Mouse (Mus musculus): ENCODE measurements around the gene Gm1673. TPM values are rescaled to one million over a fixed set of nuclear protein-coding genes. Genes with fewer than 3 reads are reported as not detected.

Gene Gm1673
- polyA plus RNA-seq, 1 experiment from 2014 or later: 607 TPM

DNA sequence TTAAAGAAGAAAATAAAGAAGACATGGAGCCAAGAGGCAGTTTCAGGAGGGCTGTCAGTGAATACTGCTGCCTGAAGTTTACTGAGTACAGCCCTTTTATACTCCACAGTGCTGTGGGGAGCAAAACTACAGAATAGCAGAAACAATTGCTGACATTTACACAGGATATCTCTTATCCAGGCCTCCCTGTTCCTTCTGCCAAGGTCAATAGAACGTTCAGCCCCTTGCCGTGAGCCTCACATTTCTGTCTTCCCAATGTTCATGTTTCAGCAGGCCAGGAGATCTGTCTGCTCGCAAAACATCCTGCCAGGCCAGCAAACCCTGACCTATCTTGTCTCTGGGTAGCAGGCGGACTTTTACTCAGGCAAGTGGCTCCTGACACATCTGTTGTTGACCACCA, 23.9 kb upstream of the Gm1673 start:
- Histone ChIP-seq H3K4me3 (no peak overlapping the region), H3K4me2 (no peak overlapping the region), H3K27ac (no peak overlapping the region), H3K9me3 (no peaks in the 10 kb centered on the region; the same call in 1 of the 2 replicates), H3K27me3 (no peaks in the 10 kb centered on the region), H3K9ac (no peak overlapping the region), H3K4me1 (replicated peaks) (no peaks in the 10 kb centered on the region), H3K36me3 (no peaks in the 10 kb centered on the region)
- WGBS: 80% methylated on average over 4 of the region's 4 CpGs
- no peak for ATAC-seq (ENCODE audit: low FRiP score)

DNA sequence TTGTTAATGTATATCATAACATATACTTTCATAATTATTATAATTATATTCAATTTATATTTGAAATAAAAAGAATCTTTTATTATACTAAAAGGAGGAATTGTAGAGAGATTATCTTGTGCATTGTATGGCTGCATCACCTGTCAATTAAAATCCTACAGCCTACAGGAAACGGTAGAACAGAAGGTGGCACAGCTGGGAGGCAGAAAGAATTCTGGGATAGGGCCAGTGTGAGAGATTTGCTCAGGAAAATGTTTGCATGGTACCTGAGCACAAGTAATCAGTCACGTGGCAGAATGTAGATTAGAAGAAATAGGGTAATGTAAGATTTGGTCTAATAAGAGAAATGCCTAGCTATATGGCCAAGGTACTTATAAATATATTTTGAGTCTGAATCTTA, 8.5 kb upstream of the Gm1673 start:
- no peak for ATAC-seq (ENCODE audit: low FRiP score)
- H3K9me3 ChIP-seq: no peaks in the 10 kb centered on the region
- H3K27me3 ChIP-seq: no peaks in the 10 kb centered on the region
- H3K27ac ChIP-seq: no peak overlapping the region
- no peaks in the 10 kb centered on the region for H3K4me1 ChIP-seq (replicated peaks)
- H3K9ac ChIP-seq: no peak overlapping the region
- no peak overlapping the region for H3K4me3 ChIP-seq
- WGBS: 67% methylated on average over 2 of the region's 2 CpGs
- no peak overlapping the region for H3K4me2 ChIP-seq
- H3K36me3 ChIP-seq: no peaks in the 10 kb centered on the region; the same call in 1 of the 2 replicates

- Histone ChIP-seq H3K4me2 (no peak overlapping the region), H3K36me3 (no peaks in the 10 kb centered on the region; the same call in 1 of the 2 replicates), H3K9ac (no peak overlapping the region), H3K27me3 (no peaks in the 10 kb centered on the region), H3K9me3 (no peaks in the 10 kb centered on the region), H3K27ac (no peak overlapping the region), H3K4me3 (no peak overlapping the region), H3K4me1 (replicated peaks) (no peaks in the 10 kb centered on the region)
- 40% methylated on average over 3 of the region's 3 CpGs for WGBS
- ATAC-seq (ENCODE audit: low FRiP score): no peak
These were observed 7.0 kb upstream of the Gm1673 start for GRCm38 (mm10) chr5:33976267-33976666.

DNA sequence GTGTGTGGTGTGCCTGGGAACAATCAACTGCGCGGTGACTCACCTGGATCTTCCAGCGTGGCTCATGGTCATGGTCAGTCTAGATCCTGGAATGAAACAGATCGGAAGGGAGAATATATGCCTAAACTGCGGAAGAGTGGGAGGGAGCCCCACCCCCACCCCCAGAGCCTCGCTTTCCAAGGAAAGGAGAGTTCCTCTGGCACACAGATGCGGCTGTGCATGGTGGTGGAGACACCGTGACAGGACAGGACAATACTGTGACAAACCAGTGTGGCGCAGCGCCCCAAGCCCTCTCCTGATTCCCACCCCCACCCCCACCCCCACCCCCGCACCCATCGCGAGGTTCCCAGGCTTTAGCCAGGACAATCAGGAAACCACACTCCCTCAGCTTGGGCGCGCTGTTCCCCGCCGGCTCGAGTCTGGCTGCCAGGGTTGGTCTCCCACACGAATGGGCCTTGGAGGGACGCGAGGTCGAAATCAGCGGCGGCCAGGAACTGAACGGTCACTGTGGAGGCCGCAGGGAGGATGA, 438 bp upstream of the Gm1673 start:
- H3K4me2 ChIP-seq: peak overlapping the region; percentile 88
- no peaks in the 10 kb centered on the region for H3K9me3 ChIP-seq
- peak overlapping the region; percentile 98 for H3K9ac ChIP-seq
- H3K4me3 ChIP-seq: peak overlapping the region; percentile 93
- no peaks in the 10 kb centered on the region for H3K27me3 ChIP-seq
- ATAC-seq (ENCODE audit: low FRiP score): peak; percentile 62
- WGBS: 3% methylated on average over 25 of the region's 26 CpGs
- peaks cover 46% of the 10 kb centered on the region for H3K4me1 ChIP-seq (replicated peaks)
- peak overlapping the region; percentile 95 for H3K27ac ChIP-seq
- H3K36me3 ChIP-seq: peaks cover 14% of the 10 kb centered on the region

DNA sequence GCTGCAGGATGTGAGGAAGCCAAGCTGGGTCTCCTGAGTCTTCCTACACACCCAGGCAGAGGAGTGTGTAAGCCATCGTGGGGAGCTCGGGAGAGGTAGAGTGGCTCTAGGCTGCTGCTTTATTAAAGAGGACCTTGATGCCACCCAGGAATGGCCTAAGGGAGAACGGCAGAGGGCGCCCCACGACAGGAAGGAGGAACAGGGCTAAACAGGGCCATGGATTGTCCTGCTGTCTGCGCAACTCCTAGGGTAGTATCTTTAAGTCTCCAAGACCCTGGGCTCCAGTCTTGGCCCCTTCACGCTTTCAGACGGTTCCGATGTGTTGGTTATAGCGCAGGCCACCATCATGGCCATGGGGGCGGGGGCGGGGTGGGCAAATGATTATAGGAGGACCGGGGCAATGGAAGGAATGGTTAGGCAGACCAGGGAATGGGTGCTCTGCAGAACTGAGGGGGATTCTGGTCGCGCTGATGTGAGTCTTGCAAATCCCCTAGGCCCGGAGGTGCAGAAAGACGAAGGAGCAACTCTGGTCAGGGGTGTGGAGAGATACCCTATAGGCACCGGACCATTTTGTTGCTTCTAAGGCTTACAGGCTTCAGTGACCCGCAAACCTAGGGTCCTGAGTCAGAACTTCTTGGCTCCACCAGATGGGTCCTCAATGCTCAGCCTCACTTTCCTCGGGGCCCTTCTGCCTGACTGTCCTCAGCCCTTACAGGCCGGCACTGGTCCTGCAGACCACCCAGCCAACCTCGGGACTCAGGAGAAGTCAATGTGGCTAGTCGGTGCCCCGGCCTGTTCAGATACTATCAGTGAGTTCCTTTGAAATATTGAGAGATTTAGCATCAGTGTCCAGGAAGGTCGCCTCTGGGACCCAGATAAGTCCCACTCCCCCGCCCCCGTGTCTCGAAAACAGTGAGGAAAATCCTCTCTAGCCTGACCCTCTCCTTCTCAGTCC, 11.7 kb downstream of the Gm1673 start:
- Histone ChIP-seq H3K4me1 (replicated peaks) (peaks cover 40% of the 10 kb centered on the region), H3K9ac (peak overlapping the region; percentile 95), H3K27ac (peak overlapping the region; percentile 99), H3K4me3 (peak overlapping the region; percentile 87), H3K9me3 (no peaks in the 10 kb centered on the region), H3K4me2 (peak overlapping the region; percentile 73), H3K27me3 (peaks cover 6% of the 10 kb centered on the region; the same call in 1 of the 2 replicates), H3K36me3 (0 out of 2 replicates have a peak, but pooled peaks cover 5% of the 10 kb centered on the region)
- peak; percentile 9 for ATAC-seq (ENCODE audit: low FRiP score)
- WGBS: 33% methylated on average over 28 of the region's 28 CpGs

DNA sequence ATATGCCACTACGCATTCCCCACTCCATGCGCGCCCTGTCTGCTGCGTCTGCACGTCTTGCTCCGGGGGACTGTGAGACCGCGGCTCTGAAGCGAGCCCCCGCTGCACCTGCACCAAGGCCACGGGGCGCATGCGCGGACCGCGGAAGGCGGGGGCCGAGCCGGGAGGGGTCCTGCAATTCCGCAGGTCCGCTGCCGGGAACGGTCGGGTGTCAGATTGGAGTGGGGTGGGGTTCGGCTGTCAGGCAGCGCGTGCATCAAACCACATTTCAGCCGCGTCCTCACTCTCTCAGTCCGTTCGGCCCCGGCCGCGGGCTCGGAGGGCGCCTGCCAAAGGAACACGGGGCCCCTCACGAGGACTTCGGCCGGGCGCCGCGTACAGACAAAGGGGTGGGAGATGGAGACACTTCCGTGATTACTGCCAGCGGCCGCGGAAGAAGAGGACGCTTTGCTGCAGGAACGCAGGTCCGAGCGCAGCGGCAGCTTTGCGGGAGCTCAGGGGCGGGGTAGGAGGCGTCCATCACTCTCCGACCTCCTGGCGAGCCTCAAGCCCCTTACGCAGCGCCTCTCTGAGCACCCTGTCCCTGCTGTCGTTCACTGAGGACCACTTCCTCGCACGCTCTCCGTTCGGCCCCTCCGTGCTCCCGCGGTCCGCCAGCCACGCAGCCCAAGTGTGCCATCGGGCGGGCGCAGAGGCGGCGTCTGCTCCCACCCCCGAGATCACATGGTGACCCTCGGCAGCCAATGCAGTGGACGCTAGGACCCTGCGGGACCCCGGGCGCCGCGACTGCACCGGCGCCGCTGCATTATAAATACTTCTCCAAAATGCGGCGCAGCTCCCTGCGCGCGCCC, 12.8 kb downstream of the Gm1673 start, which contains the start of gene Nat8l:
TSS of gene Nat8l (plus strand) at position 142 of the 851 bp plus-strand sequence.
- peak within 1 kb of the TSS; percentile 73 for H3K4me2 ChIP-seq
- peaks cover 6% of the 10 kb centered on the region; the same call in 1 of the 2 replicates for H3K27me3 ChIP-seq
- H3K4me1 ChIP-seq (replicated peaks): peaks cover 46% of the 10 kb centered on the region
- under 1% methylated on average over 88 of the region's 90 CpGs for WGBS
- peak within 1 kb of the TSS; percentile 95 for H3K9ac ChIP-seq
- ATAC-seq (ENCODE audit: low FRiP score): peak; percentile 83
- H3K4me3 ChIP-seq: peak within 1 kb of the TSS; percentile 87
- peaks cover 14% of the 10 kb centered on the region for H3K36me3 ChIP-seq
- no peaks in the 10 kb centered on the region for H3K9me3 ChIP-seq
- peak within 1 kb of the TSS; percentile 99 for H3K27ac ChIP-seq

DNA sequence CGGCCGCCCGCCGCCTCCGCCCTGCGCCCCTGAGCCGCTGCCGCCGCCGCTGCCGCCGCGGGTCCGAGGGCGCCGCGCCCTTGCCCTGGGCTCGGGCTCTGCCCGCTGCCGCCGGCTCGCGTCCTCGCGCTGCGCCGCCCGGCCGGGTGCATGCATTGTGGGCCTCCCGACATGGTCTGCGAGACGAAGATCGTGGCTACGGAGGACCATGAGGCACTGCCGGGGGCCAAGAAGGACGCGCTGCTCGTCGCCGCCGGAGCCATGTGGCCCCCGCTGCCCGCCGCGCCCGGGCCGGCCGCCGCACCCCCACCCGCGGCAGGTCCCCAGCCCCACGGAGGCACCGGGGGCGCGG, 13.4 kb downstream of the Gm1673 start:
- peaks cover 6% of the 10 kb centered on the region; the same call in 1 of the 2 replicates for H3K27me3 ChIP-seq
- no peaks in the 10 kb centered on the region for H3K9me3 ChIP-seq
- H3K27ac ChIP-seq: peak overlapping the region; percentile 99
- ATAC-seq (ENCODE audit: low FRiP score): no peak; the same call in 1 of the 2 replicates
- H3K4me1 ChIP-seq (replicated peaks): peaks cover 52% of the 10 kb centered on the region
- peak overlapping the region; percentile 73 for H3K4me2 ChIP-seq
- H3K36me3 ChIP-seq: peaks cover 20% of the 10 kb centered on the region
- peak overlapping the region; percentile 87 for H3K4me3 ChIP-seq
- 0% methylated on average over 48 of the region's 55 CpGs for WGBS
- peak overlapping the region; percentile 95 for H3K9ac ChIP-seq

DNA sequence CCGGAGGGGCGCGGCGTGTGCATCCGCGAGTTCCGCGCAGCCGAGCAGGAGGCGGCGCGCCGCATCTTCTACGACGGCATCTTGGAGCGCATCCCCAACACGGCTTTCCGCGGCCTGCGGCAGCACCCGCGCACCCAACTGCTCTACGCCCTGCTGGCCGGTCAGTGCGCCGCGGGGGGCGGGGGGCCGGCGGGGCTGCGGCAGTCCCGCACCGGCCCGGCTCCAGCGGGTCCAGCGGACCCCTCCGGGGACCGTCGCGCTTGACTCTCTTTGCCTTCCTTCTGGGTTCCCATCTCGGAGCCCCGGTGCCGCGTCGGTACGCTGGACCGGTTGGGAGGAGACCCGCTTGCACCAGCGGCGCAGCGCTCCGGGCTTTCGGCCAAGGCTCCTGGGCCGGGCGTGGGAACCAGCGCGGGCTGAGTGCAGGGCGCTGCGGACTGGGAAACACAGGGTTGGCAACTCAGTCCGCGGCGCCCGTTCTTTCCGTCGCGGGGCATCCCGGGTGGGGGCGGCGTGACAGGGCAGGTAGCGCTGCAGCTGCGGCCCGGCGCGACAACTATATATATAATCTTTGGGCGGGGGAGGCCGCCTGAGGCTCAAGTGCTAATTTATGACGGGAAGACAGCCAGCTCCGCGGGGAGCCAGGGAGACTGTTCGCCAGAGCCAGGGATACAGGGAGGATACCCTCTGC, 14.0 kb downstream of the Gm1673 start:
- Histone ChIP-seq H3K4me2 (peak overlapping the region; percentile 73), H3K4me1 (replicated peaks) (peaks cover 57% of the 10 kb centered on the region), H3K9me3 (no peaks in the 10 kb centered on the region), H3K9ac (peak overlapping the region; percentile 95), H3K4me3 (peak overlapping the region; percentile 87), H3K36me3 (peaks cover 26% of the 10 kb centered on the region), H3K27ac (peak overlapping the region; percentile 99), H3K27me3 (peaks cover 6% of the 10 kb centered on the region; the same call in 1 of the 2 replicates)
- peak; percentile 41 for ATAC-seq (ENCODE audit: low FRiP score)
- WGBS: under 1% methylated on average over 76 of the region's 80 CpGs

DNA sequence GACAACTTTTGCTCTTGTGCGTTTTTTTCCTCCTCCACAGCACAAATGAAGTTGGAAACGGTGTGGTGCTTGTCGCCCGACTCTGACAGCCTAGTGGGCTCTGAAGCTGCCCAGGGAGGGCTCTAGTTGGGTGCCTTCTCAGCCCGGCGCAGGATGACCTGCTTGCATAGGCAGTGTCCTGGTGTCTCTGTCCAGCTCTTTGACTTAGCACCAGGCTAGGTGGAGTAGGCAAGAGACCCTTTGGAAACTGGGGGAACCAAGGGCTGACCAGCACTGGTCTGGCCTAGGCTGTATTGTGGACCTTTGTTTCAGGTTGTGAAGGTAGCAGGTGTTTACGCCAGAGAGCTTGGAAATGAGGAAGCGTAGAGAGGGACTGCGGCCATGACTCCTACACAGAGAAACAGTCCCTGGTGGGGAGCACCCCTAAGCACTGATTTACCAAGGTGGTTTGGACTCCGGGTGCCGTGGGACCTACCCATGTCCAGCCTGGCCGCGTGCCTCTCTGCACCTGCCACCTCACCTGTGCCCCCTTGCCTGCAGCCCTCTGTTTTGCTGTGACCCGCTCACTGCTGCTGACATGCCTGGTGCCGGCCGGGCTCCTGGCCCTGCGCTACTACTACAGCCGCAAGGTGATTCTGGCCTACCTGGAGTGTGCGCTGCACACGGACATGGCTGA, 14.7 kb downstream of the Gm1673 start:
- Histone ChIP-seq H3K27me3 (peaks cover 6% of the 10 kb centered on the region; the same call in 1 of the 2 replicates), H3K4me3 (peak overlapping the region; percentile 87), H3K4me2 (peak overlapping the region; percentile 73), H3K4me1 (replicated peaks) (peaks cover 59% of the 10 kb centered on the region), H3K27ac (peak overlapping the region; percentile 99), H3K9me3 (no peaks in the 10 kb centered on the region), H3K9ac (peak overlapping the region; percentile 95), H3K36me3 (peaks cover 27% of the 10 kb centered on the region)
- no peak for ATAC-seq (ENCODE audit: low FRiP score)
- 69% methylated on average over 20 of the region's 20 CpGs for WGBS

GRCm38 (mm10) chr5:33998505-33998877, 15.3 kb downstream of the Gm1673 start:
- Histone ChIP-seq H3K27me3 (peaks cover 6% of the 10 kb centered on the region; the same call in 1 of the 2 replicates), H3K36me3 (peaks cover 33% of the 10 kb centered on the region), H3K9ac (peak overlapping the region; percentile 95), H3K4me2 (peak overlapping the region; percentile 73), H3K4me3 (peak overlapping the region; percentile 87), H3K27ac (no peak overlapping the region), H3K9me3 (no peaks in the 10 kb centered on the region), H3K4me1 (replicated peaks) (peaks cover 64% of the 10 kb centered on the region)
- 96% methylated on average over 3 of the region's 3 CpGs for WGBS
- ATAC-seq (ENCODE audit: low FRiP score): no peak
